Mouse (Mus musculus) T-helper 1 cell (primary cell): Measurements from ENCODE around the gene Erc1.

Experiments used
- in situ Hi-C: fragments of 300-600 bp; cut with MboI, MseI; formaldehyde crosslinking; loops from one replicate; pipeline ENCODE4 v1.15.1; 2025; ENCODE audit warnings: high pct_unique_total_duplicates

The Erc1 gene

GRCm38 (mm10) chr6:119526498-119526897 is 321.5 kb downstream of the Erc1 start:
- in situ Hi-C loops: no loop called here

GRCm38 (mm10) chr6:119521931-119522391 is 326.0 kb downstream of the Erc1 start:
- in situ Hi-C loops: no loop called here

- in situ Hi-C loops: no loop called here
Observed at GRCm38 (mm10) chr6:119521482-119521900, 326.5 kb downstream of the Erc1 start.
